Mouse (Mus musculus) spleen, postnatal 10 days (tissue): ENCODE data around the gene Ist1.

Source experiments
- DNase-seq, 2 experiments: peaks; one replicate each; pipeline ENCODE4 v3.0.0; 2021 to 2022; ENCODE audit warnings: low spot score in 2 of 2

Gene Ist1

GRCm38 (mm10) chr8:109693146-109693900 lies at the start of gene Ist1:
TSS of gene Ist1 (minus strand) at chr8:109693260.
- peak; percentile 96 to 98 for DNase-seq

DNA sequence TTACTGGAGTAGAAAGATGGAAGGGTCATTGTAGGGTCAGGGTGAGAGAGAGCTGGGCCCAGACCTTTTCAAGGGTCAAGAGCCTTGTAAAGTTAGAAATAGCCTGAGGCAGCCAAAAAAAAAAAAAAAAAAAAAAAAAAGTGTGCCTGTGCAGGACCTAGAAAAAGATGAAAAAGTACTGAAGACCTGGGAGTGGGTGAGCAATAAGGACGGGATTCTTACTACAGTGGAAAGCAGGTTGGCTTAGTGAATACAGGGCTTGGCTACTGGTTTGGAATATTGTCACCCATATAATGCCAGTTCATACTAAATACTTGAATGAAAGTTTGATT lies 45.0 kb upstream of the Ist1 start:
- no peak for DNase-seq

DNA sequence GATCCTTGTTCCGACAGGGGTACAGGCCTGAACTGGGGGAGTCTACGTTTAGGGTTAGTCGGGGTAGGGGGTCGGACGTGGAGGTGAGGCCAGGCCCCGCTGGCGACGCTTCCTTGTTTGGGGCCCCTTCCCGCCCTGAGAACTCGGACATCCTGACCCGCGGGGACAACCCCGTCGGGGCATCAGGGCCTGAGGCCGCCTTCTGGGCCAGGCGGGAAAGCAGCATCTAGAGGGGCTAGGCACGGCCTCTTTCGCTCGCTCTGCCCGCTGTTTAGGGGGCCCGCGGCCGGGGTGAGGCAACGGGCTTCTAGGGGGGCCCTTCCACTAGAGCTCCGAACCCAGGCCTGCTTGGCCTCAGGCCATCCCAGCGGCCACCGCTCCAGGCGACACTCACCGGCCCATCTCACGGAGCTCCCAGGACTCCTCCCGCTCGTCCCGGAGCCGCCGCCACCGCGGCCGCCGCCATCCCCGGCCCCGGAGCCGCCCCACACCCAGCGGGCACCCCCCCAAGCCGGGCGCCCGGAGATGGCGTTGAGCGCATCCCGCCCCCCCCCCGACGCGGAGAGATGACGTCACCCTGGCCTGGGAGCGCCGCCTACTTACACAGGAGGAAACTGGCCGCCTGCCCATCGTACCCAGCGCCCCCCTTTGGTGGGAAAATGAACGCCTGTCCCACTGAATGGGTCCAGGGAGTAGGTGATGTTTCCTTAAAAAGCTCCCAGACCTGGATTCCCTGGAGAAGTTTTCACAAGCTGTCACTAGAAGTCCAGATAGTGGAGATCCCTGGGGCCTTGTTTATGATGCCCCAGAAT lies 44.4 kb upstream of the Ist1 start, which contains the start of gene Atxn1l:
Gene Atxn1l (minus strand): TSS at position 503 of the 812 bp plus-strand sequence.
- peak; percentile 81 to 92 for DNase-seq

DNA sequence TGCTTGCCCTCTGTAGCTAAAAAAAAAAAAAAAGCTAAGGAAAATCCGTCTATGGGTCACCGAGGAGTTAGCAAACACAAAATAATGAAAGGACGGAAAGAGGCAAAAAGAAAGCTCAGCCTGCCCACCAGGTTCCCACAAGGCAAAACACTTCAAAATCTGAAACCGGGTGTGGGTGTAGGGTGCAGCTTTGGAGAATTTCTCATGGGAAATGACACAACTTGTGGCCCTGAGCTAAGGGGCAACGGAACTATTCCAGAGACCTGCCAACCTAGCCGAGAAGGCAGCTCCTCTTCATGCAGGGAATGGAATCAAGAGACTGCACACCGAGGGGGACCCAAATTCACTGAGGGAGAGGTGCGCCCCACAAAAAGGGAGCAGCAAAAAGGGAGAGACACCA lies 43.8 kb upstream of the Ist1 start:
- DNase-seq, result no peak

- DNase-seq, result no peak
These were observed 41.0 kb upstream of the Ist1 start for GRCm38 (mm10) chr8:109734018-109734417.

GRCm38 (mm10) chr8:109731012-109731411 lies 38.0 kb upstream of the Ist1 start:
- no peak for DNase-seq

GRCm38 (mm10) chr8:109725106-109725505 lies 32.0 kb upstream of the Ist1 start:
- DNase-seq, result no peak

GRCm38 (mm10) chr8:109714961-109715360 lies 21.9 kb upstream of the Ist1 start:
- DNase-seq, result no peak

DNA sequence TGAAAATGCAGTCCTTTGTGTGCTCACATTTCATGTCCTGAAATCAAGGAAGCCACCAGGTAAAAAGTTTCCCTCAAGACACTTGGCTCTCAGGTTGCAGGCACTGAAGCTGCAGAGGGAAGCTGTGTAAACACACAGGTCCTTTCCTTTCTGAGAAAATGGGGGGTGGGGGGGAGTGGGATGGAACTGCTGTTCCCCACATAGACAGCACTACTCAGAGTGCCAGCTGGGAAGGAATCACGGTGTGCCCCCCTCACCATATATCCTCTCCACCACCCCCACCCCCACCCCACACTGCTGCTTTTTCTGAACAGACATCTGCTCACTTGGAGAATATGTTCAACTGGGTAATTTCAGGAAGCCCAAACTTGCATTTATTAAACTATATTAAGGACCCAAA lies 19.5 kb upstream of the Ist1 start:
- no peak for DNase-seq

- no peak for DNase-seq
These were observed 14.9 kb upstream of the Ist1 start for GRCm38 (mm10) chr8:109707921-109708320.

DNA sequence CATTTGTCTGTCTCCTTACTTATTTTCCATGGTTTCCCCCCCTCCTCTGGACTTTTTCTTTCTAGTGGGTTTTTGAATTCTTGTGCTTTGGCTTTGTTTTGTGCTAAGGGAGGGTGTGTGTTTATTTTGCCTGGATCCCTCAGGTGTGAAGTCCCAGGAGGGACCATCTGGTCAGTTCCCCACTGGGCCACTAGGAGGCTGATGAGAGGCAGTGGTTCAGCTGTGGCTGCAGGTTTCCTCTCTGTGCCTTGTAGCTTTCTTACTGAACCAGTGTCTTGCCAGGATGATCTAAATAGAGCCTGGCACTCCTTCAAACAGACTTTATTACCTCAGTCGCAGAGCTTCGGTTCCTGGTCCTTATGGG lies 13.8 kb upstream of the Ist1 start:
- DNase-seq, result peak; percentile 84 to 94

GRCm38 (mm10) chr8:109706076-109706873 lies 13.2 kb upstream of the Ist1 start:
- DNase-seq, result peak; percentile 55 to 56

GRCm38 (mm10) chr8:109705320-109706075 lies 12.4 kb upstream of the Ist1 start, which contains the start of gene Zfp821:
TSS of gene Zfp821 (plus strand) at chr8:109705546.
- peak; percentile 93 to 96 for DNase-seq

- DNase-seq, result peak; percentile 30 to 32
These were observed 11.7 kb upstream of the Ist1 start for GRCm38 (mm10) chr8:109704565-109705319.

- no peak for DNase-seq
These were observed 5.4 kb upstream of the Ist1 start for GRCm38 (mm10) chr8:109698477-109698876.

DNA sequence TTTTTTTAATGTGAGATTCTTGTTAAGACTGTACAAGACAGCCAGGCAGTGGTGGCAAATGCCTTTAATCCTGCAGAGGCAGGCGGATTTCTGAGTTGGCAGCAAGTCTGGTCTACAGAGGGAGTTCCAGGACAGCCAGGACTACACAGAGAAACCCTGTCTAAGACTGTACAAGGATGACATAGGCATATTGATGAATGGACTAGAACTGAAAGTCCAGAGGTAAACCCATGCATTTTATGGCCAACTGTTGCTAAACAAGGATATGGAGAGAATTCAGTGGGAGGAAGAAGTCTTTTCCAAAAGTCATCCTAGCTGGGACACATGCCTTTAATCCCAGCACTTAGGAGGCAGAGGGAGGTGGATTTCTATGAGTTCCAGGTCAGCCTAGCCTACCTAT lies 4.7 kb upstream of the Ist1 start:
- DNase-seq, result no peak

- no peak for DNase-seq
These were observed 1.1 kb upstream of the Ist1 start for GRCm38 (mm10) chr8:109694154-109694553.

GRCm38 (mm10) chr8:109692443-109693145 lies 466 bp downstream of the Ist1 start:
- peak in 1 of 2 experiments; percentile 91 for DNase-seq

DNA sequence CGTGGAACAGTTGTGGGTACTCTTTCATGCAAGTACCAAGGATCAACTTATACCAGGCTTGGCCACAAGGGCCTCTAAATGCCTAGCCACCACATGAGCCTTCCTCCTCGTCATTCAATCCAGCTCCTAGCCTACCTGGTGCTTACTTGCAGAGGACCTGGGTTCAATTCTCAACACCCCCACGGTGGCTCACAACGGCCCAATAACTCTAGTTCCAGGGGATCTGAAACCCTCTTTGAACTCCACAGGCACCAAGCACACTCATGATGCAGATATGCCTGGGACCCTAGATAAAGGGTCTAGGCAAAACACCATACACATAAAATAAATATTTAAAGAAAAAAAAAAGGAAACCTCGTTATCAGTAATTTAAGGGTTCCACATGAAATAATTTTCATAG lies 1.3 kb downstream of the Ist1 start:
- DNase-seq, result peak; percentile 18 to 47

- DNase-seq, result no peak
These were observed 5.8 kb downstream of the Ist1 start for GRCm38 (mm10) chr8:109687248-109687647.
